Comparison of ENCODE assay signal across 8 mouse cellular contexts in genomic region chr16:16828757-16829615, GRCm38 (mm10). TPM values are rescaled to one million over a fixed set of nuclear protein-coding genes. Genes with fewer than 3 reads are reported as not detected.
DNase-seq lines count a peak whose midpoint lies in the region; ATAC-seq and TF ChIP-seq lines count a peak whose summit lies in the region.

Gene Spag6l (minus strand): TSS chr16:16829456.

- peak; percentile 96 for ATAC-seq in kidney, embryonic 14.5 days (ENCODE audit: low FRiP score, low TSS enrichment)
- peak; percentile 67; the same call in 1 of the 2 replicates for ATAC-seq in limb, embryonic 14.5 days (ENCODE audit: low FRiP score, low read depth)
- peak; percentile 93 for ATAC-seq in midbrain, embryonic 14.5 days (ENCODE audit: low FRiP score, low TSS enrichment)

- no peaks in the 10 kb centered on the region for H3K36me3 ChIP-seq in heart, embryonic 10.5 days
- no peaks in the 10 kb centered on the region for H3K36me3 ChIP-seq in kidney, embryonic 14.5 days (ENCODE audit: control insufficient read depth, insufficient read depth, low read length)
- no peaks in the 10 kb centered on the region for H3K36me3 ChIP-seq in limb, embryonic 14.5 days (ENCODE audit: control insufficient read depth, insufficient read depth, low read length)
- no peaks in the 10 kb centered on the region for H3K36me3 ChIP-seq in midbrain, embryonic 14.5 days (ENCODE audit: control insufficient read depth, insufficient read depth, low read length)
- no peaks in the 10 kb centered on the region for H3K36me3 ChIP-seq in spleen, adult 2 months (ENCODE audit: control insufficient read depth, insufficient read depth, low read length)

- WGBS in heart, embryonic 10.5 days: 10% methylated on average over 33 of the region's 33 CpGs
- 8% methylated on average over 31 of the region's 33 CpGs for WGBS in kidney, embryonic 14.5 days
- WGBS in limb, embryonic 14.5 days: 6% methylated on average over 29 of the region's 33 CpGs
- WGBS in midbrain, embryonic 14.5 days: 6% methylated on average over 33 of the region's 33 CpGs
- 5% methylated on average over 33 of the region's 33 CpGs for WGBS in spleen, adult 2 months

- peak within 1 kb of the TSS; percentile 32; the same call in 1 of the 2 replicates for H3K9ac ChIP-seq in kidney, embryonic 14.5 days (ENCODE audit: low read depth, low read length)
- H3K9ac ChIP-seq in limb, embryonic 14.5 days (ENCODE audit: low read depth, low read length, severe bottlenecking): peak within 1 kb of the TSS; percentile 32; the same call in 1 of the 2 replicates
- H3K9ac ChIP-seq in midbrain, embryonic 14.5 days (replicated peaks; ENCODE audit: low read length): peak within 1 kb of the TSS; percentile 65

- H3K4me1 ChIP-seq in heart, embryonic 10.5 days: peaks cover 7% of the 10 kb centered on the region
- H3K4me1 ChIP-seq in kidney, embryonic 14.5 days (ENCODE audit: control insufficient read depth, insufficient read depth, low read length): no peaks in the 10 kb centered on the region
- peaks cover 6% of the 10 kb centered on the region; the same call in 1 of the 2 replicates for H3K4me1 ChIP-seq in limb, embryonic 14.5 days (ENCODE audit: control insufficient read depth, insufficient read depth, low read length)
- no peaks in the 10 kb centered on the region; the same call in 1 of the 2 replicates for H3K4me1 ChIP-seq in midbrain, embryonic 14.5 days (ENCODE audit: control insufficient read depth, insufficient read depth, low read length)
- H3K4me1 ChIP-seq in spleen, adult 2 months (ENCODE audit: control insufficient read depth, insufficient read depth, insufficient read length): peaks cover 6% of the 10 kb centered on the region; the same call in 1 of the 2 replicates

- TF ChIP-seq CTCF in spleen, adult 2 months (IDR thresholded peaks at IDR 0.05; ENCODE audit: extremely low read depth, insufficient read depth, insufficient read length, insufficient replicate concordance): no peak

- H3K4me3 ChIP-seq in heart, embryonic 10.5 days: peak within 1 kb of the TSS; percentile 67
- H3K4me3 ChIP-seq in kidney, embryonic 14.5 days (ENCODE audit: low read length): peak within 1 kb of the TSS; percentile 29
- peak within 1 kb of the TSS; percentile 32 for H3K4me3 ChIP-seq in limb, embryonic 14.5 days (replicated peaks; ENCODE audit: low read length)
- peak within 1 kb of the TSS; percentile 60 for H3K4me3 ChIP-seq in midbrain, embryonic 14.5 days (replicated peaks; ENCODE audit: low read depth, low read length)
- H3K4me3 ChIP-seq in spleen, adult 2 months (ENCODE audit: extremely low read depth, insufficient read depth, insufficient read length): peak within 1 kb of the TSS; percentile 53

- DNase-seq in cerebellum, postnatal 14 days: peak; percentile 35 to 55
- DNase-seq in cerebellum, adult 11 months: no peak
- peak; percentile 83 for DNase-seq in embryo, embryonic 10 days (ENCODE audit: low spot score)
- peak; percentile 91 for DNase-seq in heart, embryonic 10.5 days (ENCODE audit: low spot score)
- peak; percentile 45 for DNase-seq in limb, embryonic 14.5 days (ENCODE audit: low spot score)
- DNase-seq in midbrain, embryonic 14.5 days: peak; percentile 90
- DNase-seq in spleen, adult 2 months (ENCODE audit: low read depth in 1 of 2, low spot score in 2 of 2): peak; percentile 61 to 79

- H3K9me3 ChIP-seq in heart, embryonic 10.5 days: no peaks in the 10 kb centered on the region
- no peaks in the 10 kb centered on the region for H3K9me3 ChIP-seq in kidney, embryonic 14.5 days (ENCODE audit: control insufficient read depth, low read length)
- H3K9me3 ChIP-seq in limb, embryonic 14.5 days (ENCODE audit: control insufficient read depth, low read length): no peaks in the 10 kb centered on the region
- no peaks in the 10 kb centered on the region for H3K9me3 ChIP-seq in midbrain, embryonic 14.5 days (ENCODE audit: control insufficient read depth, low read length)

- TF ChIP-seq POLR2A in limb, embryonic 14.5 days (IDR thresholded peaks at IDR 0.05; ENCODE audit: borderline replicate concordance, extremely low read depth, insufficient read depth, insufficient read length): no peak
- no peak for TF ChIP-seq POLR2A in spleen, adult 2 months (IDR thresholded peaks at IDR 0.05; ENCODE audit: low read depth, low read length)

- H3K27ac ChIP-seq in heart, embryonic 10.5 days: 0 out of 2 replicates have a peak within 1 kb of the TSS, but pooled peaks have one; percentile 13
- no peak within 1 kb of the TSS for H3K27ac ChIP-seq in kidney, embryonic 14.5 days (ENCODE audit: low read depth, low read length)
- H3K27ac ChIP-seq in limb, embryonic 14.5 days (replicated peaks; ENCODE audit: low read depth, low read length): no peak within 1 kb of the TSS
- H3K27ac ChIP-seq in midbrain, embryonic 14.5 days (replicated peaks; ENCODE audit: low read depth, low read length): 0 out of 2 replicates have a peak within 1 kb of the TSS, but pooled peaks have one; percentile 5
- H3K27ac ChIP-seq in spleen, adult 2 months (ENCODE audit: insufficient read depth, low read length): no peak within 1 kb of the TSS

- H3K4me2 ChIP-seq in kidney, embryonic 14.5 days (replicated peaks; ENCODE audit: low read depth, low read length): peak within 1 kb of the TSS; percentile 64
- peak within 1 kb of the TSS; percentile 70 for H3K4me2 ChIP-seq in limb, embryonic 14.5 days (replicated peaks; ENCODE audit: low read depth, low read length, severe bottlenecking)
- H3K4me2 ChIP-seq in midbrain, embryonic 14.5 days (ENCODE audit: low read length): peak within 1 kb of the TSS; percentile 80

- H3K27me3 ChIP-seq in heart, embryonic 10.5 days (ENCODE audit: insufficient read depth, poor library complexity, severe bottlenecking): no peaks in the 10 kb centered on the region
- H3K27me3 ChIP-seq in kidney, embryonic 14.5 days (ENCODE audit: control insufficient read depth, insufficient read depth, low read length): no peaks in the 10 kb centered on the region
- no peaks in the 10 kb centered on the region for H3K27me3 ChIP-seq in limb, embryonic 14.5 days (ENCODE audit: control insufficient read depth, insufficient read depth, low read length)
- no peaks in the 10 kb centered on the region for H3K27me3 ChIP-seq in midbrain, embryonic 14.5 days (ENCODE audit: control insufficient read depth, insufficient read depth, low read length)
- H3K27me3 ChIP-seq in spleen, adult 2 months (ENCODE audit: control insufficient read depth, insufficient read depth, low read length): no peaks in the 10 kb centered on the region

RNA-seq across cellular contexts. Expression of gene Spag6l, which starts in this region (rescaled TPM):
- 0.13 TPM in 1 of 2 replicates, not detected in the other for polyA plus RNA-seq in heart, embryonic 10.5 days (2016; fragmentation: Nextera tagmentation; extraction: Ambion mirVana)
- 0.60 and 0.77 TPM in 2 replicates for polyA plus RNA-seq in kidney, embryonic 14.5 days (2014; fragmentation: Nextera tagmentation; extraction: Ambion mirVana)
- 0.09 TPM in 1 of 2 replicates, not detected in the other for polyA plus RNA-seq in limb, embryonic 14.5 days (2012; rRNA removed)
- polyA plus RNA-seq in limb, embryonic 14.5 days (2014; fragmentation: Nextera tagmentation; extraction: Ambion mirVana): 0.19 TPM in 1 of 2 replicates, not detected in the other
- 17.9 and 18.7 TPM in 2 replicates for polyA plus RNA-seq in midbrain, embryonic 14.5 days (2014; fragmentation: Nextera tagmentation; extraction: Ambion mirVana)
- polyA plus RNA-seq in spleen, adult 2 months (2012; rRNA removed): not detected in 2 replicates

Comparison
In these comparisons a context has a peak if more than half of its experiments do, and no peak if none do; other contexts are left out.
1. RNA of gene Spag6l (polyA plus RNA-seq): 17.9 to 18.7 TPM in midbrain, embryonic 14.5 days; 0.60 to 0.77 TPM in kidney, embryonic 14.5 days, 0.09 to 0.19 TPM in limb, embryonic 14.5 days, 0.13 TPM in heart, embryonic 10.5 days and not detected in spleen, adult 2 months; every median in the first group is over 10 times any median in the second.
2. Peak in DNase-seq, H3K4me3 ChIP-seq and H3K27ac ChIP-seq in heart, embryonic 10.5 days; RNA of the gene not detected or under 1 TPM.
3. Peak in ATAC-seq, H3K4me3 ChIP-seq, H3K9ac ChIP-seq and H3K4me2 ChIP-seq in kidney, embryonic 14.5 days; RNA of the gene not detected or under 1 TPM.
4. Peak in DNase-seq, ATAC-seq, H3K4me3 ChIP-seq, H3K9ac ChIP-seq and H3K4me2 ChIP-seq in limb, embryonic 14.5 days; RNA of the gene not detected or under 1 TPM.
5. Peak in DNase-seq and H3K4me3 ChIP-seq in spleen, adult 2 months; RNA of the gene not detected or under 1 TPM.
6. Peak in every context shown above with its lines, with median percentiles within 50 percentile points of each other: H3K4me3 ChIP-seq, ATAC-seq, H3K4me2 ChIP-seq and H3K9ac ChIP-seq.